17 mouse cellular contexts compared by ENCODE assay signal in genomic region chr17:65629943-65630342, GRCm38 (mm10). TPM values are rescaled to one million over a fixed set of nuclear protein-coding genes. Genes with fewer than 3 reads are reported as not detected.
"Had no signal": no experiment of that assay in that cellular context is flagged by ENCODE, and none has a peak within 500 bp of the region (broad histone marks: within the 10 kb centered on the region; RNA-seq: fewer than 3 reads in every experiment).

No protein-coding gene starts in this region.

- H3K4me1 ChIP-seq: limb, embryonic 15.5 days; liver, embryonic 13.5 days; midbrain, embryonic 13.5 days; neural tube, embryonic 12.5 days had no signal

- H3K9me3 ChIP-seq: limb, embryonic 15.5 days; liver, embryonic 13.5 days; midbrain, embryonic 13.5 days; neural tube, embryonic 12.5 days had no signal

- H3K4me2 ChIP-seq: limb, embryonic 15.5 days; liver, embryonic 13.5 days; midbrain, embryonic 13.5 days; neural tube, embryonic 12.5 days had no signal

- H3K4me3 ChIP-seq: limb, embryonic 15.5 days; liver, embryonic 13.5 days; midbrain, embryonic 13.5 days; neural tube, embryonic 12.5 days had no signal

- H3K9ac ChIP-seq: limb, embryonic 15.5 days; liver, embryonic 13.5 days; midbrain, embryonic 13.5 days; neural tube, embryonic 12.5 days had no signal

- H3K27me3 ChIP-seq: limb, embryonic 15.5 days; liver, embryonic 13.5 days; midbrain, embryonic 13.5 days; neural tube, embryonic 12.5 days had no signal

- DNase-seq: kidney, postnatal 10 days; kidney, postnatal 4 days; liver, embryonic 13.5 days; lung, adult 18-20 months; lung, postnatal 4 days had no signal

- H3K27ac ChIP-seq: limb, embryonic 15.5 days; liver, embryonic 13.5 days; midbrain, embryonic 13.5 days; neural tube, embryonic 12.5 days; stomach, postnatal 0 days had no signal

- ATAC-seq: intestine, embryonic 16.5 days; midbrain, embryonic 13.5 days had no signal

- H3K36me3 ChIP-seq: limb, embryonic 15.5 days; liver, embryonic 13.5 days; midbrain, embryonic 13.5 days; neural tube, embryonic 12.5 days had no signal

RNA-seq across cellular contexts. Expression of gene Txndc2, which starts 12.0 kb away (rescaled TPM):
- total RNA-seq: layer of hippocampus, postnatal 25 days; left cerebral cortex, postnatal 25 days; megakaryocyte-erythroid progenitor cell, adult 5-6 weeks; midbrain, postnatal 0 days had no signal
- polyA plus RNA-seq: intestine, embryonic 16.5 days; kidney, embryonic 14.5 days; limb, embryonic 11.5 days; liver, embryonic 13.5 days; lung, embryonic 16.5 days; midbrain, embryonic 13.5 days; midbrain, postnatal 0 days; stomach, postnatal 0 days had no signal
